Mouse (Mus musculus) small intestine, adult 2 months (tissue): Measurements from ENCODE around the gene Mecr.

Experiments
- CTCF ChIP-seq: fragments of 200-500 bp; IDR thresholded peaks from 2 replicates; pipeline ENCODE4 v1.5.1; 2012; ENCODE audit warnings: low read depth, mild to moderate bottlenecking, control low read depth, inconsistent platforms, low read length, moderate library complexity, mixed read lengths; ENCODE audit not compliant: insufficient replicate concordance, insufficient read length; ENCODE audit errors: extremely low read depth
- POLR2A ChIP-seq: fragments of 200-500 bp; IDR thresholded peaks from 2 replicates; pipeline ENCODE4 v1.6.1; 2012; ENCODE audit warnings: low read depth, mild to moderate bottlenecking, control low read depth, inconsistent platforms, low read length, moderate library complexity

GRCm38 (mm10) chr4:131796312-131797080 is 46.8 kb upstream of the Mecr start:
- no peak for TF ChIP-seq POLR2A
- TF ChIP-seq CTCF = no peak
